Mouse (Mus musculus): ENCODE measurements around the gene Slc25a4.
"Not testable (repeated sequence)": the region's sequence is repeated elsewhere in the genome, so short reads cannot be mapped to it uniquely, and the experiment has no call there.

The Slc25a4 gene

DNA sequence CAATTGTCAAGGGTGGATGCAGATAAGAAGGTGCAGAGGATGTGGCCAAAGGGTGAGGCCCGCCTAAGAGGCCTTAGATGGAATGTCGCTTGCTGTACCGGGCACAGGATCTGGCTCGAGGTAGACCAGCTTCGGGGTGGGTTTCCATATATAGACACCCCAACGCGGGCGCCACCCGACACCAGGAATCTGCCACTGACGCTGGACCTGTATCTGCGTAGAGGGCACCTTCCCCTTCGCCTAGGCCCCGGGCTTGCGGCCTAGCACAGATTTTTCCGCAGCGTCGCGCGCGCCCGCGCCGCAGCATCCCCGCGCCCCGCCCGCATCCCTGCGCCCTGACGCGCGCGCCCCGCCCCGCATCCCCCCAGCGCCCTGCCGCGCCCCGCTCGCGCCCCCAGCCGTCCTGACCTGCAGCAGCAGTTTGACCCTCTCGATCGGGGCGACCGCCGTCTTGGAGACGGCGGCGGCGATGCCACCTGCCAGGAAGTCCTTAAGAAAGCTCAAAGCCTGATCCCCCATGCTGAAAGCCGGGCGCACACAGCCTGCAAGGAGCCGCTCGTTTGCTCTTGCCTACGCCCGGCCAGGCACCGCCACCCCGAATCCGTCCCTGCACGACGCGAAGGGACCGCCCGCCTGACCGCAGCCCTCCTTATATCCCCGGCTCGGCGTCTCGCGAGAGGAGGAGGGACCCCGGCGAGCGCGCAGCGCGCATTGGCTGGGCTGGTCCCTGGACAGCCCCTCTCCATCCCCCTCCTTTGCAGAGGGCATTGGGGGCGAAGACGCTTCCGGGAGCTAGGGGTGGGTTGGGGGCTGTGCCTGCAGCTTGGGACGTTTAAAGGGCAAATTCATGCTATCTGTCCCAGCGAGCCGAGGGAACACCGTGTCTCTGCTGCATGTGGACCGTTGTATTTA is at the start of gene Slc25a4:
Gene Slc25a4, minus strand, starts transcription at position 881 of the 912 bp plus-strand sequence.
- DNase-seq (ENCODE audit: low spot score) = peak; percentile 95

DNA sequence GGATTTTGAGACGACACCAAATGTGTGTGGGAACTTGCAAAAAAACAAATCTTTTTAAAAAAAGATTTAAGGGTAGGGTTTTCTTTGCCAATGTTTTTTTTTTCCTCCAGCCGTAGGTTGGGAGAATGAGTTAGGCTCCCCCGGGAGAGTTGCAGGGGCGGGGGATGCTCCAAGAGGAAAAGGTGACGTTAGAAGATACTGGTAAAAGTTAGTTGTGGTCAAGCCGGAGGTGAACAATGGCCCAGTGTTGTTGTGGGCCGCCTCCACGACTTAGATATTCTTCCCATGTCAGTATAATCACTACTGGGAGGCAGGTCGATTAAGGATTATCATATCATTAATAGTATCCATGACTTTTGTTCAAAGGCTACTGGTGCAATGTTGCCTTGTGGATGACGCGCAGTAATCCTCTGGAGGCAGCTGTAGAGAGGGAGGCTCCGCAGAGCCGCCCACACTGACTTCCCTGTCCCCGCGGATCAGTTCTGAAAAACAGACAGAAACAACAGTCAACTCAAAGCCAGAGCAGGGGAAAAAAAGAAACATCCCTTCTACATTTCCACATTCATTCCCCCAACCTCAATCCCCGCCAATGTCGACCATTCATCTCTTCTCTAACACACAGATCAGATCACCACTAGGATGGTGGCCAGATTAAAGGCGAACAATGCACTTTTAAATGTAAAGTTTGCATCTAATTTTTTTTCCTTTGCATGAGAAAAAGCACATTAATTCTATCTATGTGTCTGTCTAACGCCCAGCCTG is 47.0 kb upstream of the Slc25a4 start:
- no peak for DNase-seq (ENCODE audit: low spot score)

DNA sequence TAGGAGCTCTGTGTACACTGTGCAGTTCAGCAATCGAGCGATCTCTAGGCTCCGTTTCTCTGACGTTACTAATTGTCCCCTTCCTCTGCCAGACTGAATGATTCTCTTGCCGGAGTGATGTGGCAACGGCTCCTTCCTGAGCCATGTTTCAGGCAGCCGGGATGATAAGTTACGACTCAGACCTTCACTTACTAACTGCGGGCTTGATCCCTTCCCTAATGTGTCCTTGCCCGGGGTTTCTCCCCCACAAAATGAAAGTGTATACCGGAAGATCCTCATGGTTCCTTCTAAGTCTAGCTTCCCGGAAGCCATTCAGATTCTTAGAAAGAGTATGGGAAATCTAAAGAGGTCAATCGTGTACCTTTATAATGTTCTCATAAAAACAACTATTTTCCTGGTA is 41.4 kb upstream of the Slc25a4 start:
- DNase-seq (ENCODE audit: low spot score) = no peak

DNA sequence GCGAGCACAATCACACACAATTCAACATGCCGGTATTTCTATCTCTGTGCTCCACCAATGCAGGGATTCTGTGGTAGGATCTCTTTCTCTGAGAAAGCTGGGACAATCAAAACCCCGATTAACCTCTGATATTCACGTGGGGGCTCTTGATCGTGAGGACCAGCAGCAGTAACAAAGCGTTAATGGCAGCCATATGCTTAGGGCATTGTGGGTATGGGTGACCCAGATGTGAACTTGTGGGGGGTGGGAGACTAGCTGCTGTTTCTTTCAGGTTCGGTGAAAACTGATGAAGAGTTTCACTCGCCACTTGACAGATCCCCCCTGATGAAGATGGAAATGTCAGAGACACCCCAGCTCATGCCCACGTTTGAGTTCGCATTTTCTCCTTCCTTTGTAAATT is 40.5 kb upstream of the Slc25a4 start:
- no peak for DNase-seq (ENCODE audit: low spot score)

DNA sequence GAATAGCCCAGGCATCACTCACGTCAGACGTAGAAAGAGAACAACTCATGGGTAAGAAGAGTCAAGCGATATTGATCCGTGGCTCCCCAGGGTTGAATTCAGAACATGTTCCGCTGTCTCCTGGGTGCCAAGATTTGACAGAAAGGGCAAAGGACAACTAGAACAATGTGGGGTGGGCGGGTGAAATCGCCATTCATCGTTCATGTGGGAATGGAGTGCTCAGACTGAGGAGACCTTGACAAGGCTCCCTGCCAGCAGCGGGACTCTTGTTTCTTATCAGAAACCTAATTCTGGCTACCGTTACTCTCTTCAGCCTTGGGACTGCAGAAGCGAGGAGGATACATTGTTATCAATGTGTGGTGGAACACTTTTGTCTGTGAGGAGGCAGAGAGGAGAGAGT is 35.3 kb upstream of the Slc25a4 start:
- peak; percentile 56 for DNase-seq (ENCODE audit: low spot score)

DNA sequence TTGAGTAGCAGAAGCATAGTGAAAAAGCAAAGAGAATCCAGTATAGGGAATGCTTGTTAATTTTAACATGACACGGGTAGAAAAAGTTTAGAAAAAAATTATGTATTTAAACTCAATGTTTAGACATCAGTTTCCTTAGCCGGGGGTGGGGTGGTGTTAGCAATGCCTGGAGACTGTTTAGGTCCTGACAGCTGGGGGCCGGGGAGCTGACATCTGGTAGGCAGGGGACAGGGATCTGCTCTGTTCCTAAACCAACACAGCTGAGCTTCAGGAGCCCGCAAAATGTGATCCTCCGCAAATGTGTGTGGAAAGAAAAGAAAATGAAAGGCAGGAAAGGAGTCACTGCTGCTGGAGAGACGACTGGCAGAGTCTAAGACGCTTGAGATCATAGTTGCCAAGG is 31.9 kb upstream of the Slc25a4 start:
- no peak for DNase-seq (ENCODE audit: low spot score)

DNA sequence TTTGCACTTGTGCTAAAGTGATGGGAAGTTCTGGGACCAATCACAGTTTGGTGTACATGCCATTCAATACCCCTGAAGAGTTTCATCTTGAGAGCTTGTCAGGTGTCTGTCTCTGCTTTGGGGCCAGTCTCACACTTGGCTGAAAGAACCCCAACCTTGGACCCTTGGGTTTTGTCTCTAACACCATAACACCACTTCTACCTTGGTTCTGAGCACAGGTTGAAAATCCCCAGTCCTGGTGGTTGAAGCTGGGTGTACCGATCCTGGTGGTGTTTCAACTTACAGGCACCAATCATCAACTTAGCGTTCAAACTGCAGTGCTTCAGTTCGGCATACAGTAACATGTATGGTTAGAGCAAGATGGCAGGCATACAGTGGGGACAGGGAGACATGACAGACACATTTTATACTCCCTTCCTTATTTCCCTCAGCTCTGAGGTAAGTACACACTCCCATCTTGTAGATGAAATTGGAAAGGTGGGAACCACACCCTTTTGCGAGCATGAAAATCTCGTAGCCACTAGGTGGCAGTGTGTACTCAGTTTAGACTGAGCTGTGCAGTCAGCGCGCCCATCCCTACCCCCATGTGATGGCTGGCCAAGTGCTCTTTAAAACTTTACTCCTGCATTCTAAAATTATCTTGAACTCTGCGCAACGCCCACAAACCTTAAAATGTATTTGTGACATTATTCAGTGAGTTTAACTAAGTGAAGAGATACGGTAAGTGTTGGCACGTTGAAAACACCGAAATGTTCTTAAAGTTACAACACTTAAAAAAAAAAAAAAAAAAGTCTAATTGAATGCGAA is 30.7 kb upstream of the Slc25a4 start:
- peak; percentile 12 for DNase-seq (ENCODE audit: low spot score)

DNA sequence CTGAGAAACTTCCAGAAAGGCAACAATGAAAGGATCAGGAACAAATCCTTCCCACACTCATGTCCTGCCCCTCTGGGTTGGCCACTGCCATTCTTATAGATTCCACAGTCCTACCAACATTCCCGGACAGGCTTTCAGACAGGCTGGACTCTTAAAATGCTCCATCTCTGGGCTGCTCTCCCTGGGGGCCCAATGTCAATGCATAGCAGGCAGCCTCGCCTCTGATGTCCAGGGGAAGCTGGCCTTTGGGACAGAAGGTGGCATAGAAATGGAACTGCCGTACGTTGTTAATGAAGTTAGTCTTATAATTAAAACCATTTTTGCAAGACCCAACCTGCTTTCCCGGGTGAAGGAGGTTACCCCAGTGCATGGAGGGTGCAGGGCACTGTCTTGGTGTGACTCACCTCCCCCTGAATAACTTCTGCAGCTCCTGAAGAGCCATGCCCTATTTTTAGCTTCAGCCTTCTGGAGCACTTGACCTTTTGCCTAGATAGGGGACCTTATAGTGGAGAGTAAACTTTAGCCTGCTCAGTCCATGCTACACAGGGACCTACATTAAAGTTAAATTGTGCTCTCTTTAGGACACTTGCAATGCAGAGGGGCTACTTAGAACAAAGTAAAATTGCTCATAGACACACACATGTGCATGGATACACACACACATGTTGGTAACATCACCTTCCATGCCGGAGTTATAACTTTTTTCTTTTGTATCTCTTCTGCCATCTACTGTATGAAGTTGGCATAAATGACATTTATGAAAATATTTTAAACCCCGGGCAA is 25.5 kb upstream of the Slc25a4 start:
- DNase-seq (ENCODE audit: low spot score) = no peak

DNA sequence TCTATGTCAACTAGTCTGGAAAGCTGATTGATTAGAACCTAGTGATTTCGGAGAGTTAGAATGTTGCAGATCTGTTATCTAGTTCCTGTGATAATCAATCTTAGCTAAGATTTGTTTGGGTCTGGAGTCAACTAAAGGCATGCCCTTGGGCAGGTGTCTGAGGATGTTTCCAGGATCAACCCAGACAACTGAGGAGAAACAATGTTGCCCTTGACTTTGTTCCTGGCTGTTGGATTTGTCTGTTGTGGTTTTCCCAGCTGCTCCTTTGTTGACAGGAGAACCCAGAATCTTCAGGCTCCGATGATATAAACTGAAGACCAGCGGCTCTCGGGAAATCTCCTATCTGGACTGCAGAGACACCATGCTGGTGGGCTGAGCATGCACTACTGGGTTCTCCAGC is 23.7 kb upstream of the Slc25a4 start:
- no peak for DNase-seq (ENCODE audit: low spot score)

DNA sequence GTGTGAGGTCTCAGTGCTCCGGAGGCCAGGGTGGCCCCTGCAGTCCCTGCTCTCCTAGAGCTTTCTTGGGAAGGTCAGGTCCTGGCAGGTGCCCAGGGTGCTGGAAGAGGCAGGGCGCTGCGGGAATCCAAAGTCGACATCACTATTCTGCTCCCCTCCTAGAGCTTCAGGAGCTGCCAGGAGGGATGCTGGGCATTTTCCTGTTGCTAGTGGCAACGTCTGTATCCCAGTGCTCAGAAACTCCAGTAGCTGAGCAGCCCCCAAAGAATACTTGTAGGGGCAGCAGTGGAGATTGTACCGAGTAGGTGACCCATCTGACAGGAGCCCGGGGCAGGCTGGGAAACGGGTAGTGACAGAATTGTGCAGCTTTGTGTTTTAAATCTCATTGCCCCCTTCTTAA is 21.7 kb upstream of the Slc25a4 start:
- DNase-seq (ENCODE audit: low spot score) = no peak

DNA sequence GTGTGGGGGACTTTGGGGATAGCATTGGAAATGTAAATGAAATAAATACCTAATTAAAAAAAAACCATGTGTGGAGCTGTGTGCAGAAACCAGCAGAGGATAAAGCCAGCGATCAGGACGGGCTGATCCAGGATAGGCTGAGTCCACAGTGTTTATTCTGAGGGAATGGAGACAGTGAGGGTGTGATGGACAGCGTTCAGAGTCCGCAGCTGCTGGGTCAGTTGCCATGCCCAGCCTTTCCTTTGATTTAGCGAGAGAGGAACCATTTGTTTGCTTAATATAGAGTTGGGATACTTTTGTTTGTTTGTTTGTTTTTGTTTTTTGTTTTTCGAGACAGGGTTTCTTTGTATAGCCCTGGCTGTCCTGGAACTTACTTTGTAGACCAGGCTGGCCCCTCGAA is 20.9 kb upstream of the Slc25a4 start:
- DNase-seq (ENCODE audit: low spot score) = not testable (repeated sequence)

DNA sequence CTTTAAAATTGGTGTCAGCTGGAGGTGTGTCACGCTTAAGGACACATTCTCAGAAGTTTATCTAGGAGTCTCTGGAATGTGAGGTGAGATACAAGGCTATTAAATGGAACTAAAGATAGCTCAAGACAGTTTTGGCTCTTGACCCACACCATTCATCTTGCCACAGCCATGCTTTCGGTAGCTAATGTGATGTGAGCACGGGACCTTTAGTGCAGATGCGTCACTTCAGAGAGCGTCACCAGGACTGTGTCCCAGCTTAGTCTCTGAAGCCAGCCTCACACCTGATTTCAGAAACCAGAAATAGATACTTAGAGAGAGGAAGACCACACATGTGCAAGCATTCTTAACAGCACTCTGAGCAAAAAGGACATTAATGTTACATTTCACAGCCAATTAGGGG is 15.5 kb upstream of the Slc25a4 start:
- no peak for DNase-seq (ENCODE audit: low spot score)

DNA sequence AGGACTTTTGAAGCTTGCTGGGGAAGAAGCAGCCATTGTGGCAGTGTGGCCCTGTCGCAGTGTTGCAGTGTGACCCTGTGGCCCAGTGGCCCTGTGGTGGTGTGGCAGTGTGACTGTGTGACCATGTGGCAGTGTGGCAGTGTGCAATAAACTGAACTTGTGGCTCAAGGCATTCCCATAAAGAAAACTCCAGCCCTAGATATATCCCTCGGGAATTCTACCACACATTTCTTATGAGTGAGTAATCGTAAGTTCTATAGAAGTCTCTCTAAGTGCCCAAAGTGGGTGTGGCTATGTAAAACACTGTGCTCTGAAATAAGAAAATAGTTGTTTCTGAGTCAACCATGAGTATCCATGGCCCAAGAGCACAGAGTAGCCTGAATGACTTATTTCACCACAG is 14.4 kb upstream of the Slc25a4 start:
- no peak for DNase-seq (ENCODE audit: low spot score)

DNA sequence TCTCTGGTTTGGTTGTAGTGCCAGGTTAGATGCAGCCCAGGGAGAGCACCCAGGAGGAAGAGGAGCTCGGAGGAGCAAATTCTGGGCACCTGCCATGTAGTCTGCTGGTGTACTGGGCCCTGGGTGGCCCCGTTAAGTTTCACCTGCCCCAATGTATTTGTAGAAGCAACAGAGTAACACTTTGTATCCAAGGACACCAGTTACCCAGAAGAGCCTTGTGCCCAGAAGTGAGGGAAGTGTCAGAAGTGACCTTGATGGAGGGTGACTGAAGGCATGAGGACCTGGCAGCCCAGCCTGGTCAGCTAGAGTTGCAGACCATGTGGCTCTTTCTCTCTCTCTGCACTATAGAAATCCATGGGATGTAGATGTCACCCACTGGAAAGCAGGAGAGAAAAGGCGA is 9.5 kb upstream of the Slc25a4 start:
- DNase-seq (ENCODE audit: low spot score) = no peak

DNA sequence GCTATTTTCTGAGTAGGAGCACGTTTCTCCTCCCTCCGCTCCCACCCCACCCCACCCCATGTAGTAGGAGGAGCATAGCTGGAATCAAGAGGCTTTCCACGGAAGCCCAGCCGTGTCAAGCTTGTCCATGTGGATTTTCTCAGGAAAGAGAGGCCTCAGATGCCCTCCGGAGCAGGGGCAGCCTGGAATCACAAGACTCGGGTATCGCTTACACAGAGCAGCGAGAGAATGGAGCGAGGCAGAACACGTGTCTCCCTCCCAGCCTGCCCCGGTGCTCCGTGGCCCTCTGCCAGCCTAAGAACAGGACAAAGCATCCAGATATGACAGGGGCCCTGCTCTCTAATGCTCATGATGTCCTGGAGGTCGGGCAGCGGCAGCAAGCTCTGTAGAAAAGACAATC is 5.8 kb upstream of the Slc25a4 start:
- DNase-seq (ENCODE audit: low spot score) = no peak

DNA sequence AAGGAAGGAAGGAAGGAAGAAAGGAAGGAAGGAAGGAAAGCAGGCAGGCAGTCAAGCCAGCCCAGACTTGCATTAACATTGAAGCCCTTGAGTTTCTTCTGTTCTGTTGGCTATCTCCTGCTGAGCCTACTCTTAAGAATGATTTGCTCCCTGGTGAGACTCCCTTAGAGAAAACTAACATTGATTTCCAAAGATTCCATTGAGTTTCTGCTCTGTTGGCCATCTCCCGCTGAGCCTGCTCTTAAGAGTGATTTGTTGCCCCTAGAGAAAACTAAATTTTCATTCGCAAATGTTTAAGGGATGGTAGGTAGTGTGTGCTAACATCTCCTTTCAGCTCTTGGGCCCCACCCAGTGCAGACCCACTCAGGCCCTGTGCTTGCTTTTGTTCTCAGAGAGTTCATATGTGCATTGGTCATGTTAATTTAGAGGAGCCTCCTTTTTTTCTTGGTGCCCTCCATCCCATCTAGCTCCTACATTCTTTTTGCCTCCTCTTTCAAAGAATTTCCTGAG is 2.9 kb upstream of the Slc25a4 start:
- DNase-seq (ENCODE audit: low spot score) = no peak

DNA sequence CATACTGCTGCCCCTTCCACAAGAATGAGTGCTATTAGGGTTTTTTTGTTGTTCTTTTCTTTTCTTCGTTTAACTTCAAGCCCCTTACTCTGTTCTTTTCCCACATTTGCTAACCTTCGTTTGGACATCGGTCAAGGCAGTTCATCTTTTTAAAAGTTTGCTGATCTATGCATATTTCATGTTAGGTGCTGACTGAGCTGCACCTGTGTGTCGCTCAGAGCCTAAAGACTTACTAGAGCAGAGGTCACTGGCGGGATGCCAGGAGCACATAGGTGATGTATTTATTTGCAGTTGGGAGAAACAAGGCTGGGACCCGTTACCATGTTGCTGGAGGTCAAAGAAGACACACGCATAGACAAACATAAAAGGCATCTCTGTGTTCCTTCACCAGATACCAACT is 1.1 kb upstream of the Slc25a4 start:
- DNase-seq (ENCODE audit: low spot score) = no peak

DNA sequence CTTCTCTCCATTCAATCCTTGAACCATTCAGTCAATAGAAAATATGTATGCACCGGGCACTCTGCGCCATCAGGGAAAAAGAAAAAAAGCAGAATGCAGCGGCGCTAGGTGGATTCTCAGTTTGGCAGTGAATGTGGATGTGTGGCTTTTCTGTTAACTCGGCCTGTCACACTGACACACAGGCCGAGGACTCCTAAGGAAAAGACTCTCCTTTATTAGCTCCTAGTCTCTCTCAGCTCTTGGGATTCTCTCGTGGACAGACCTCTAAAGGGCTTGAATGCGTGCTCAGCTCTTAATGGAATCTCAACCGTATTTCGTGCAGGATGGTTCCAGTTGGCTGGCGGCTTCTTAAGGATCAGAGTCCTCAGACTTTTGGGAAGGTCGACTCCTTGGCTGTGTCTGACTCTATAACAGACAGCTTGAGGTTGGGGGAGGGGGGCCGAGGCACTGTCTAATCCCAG is 557 bp upstream of the Slc25a4 start:
- no peak for DNase-seq (ENCODE audit: low spot score)

DNA sequence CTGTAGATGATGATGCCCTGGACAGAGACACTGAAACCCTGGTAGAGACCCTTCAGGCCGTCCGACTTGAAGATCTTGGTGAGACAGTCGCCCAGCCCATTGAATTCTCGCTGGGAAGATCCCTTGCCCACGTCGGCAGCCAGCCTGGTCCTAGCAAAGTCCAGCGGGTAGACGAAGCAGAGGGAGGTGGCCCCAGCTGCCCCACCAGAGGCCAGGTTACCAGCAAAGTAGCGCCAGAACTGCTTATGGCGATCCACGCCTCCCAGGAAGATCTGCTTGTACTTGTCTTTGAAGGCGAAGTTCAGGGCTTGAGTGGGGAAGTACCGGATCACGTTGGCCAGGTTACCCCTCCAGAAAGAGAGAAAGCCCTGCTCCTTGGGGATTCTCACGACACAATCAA is 2.0 kb downstream of the Slc25a4 start:
- DNase-seq (ENCODE audit: low spot score) = no peak

DNA sequence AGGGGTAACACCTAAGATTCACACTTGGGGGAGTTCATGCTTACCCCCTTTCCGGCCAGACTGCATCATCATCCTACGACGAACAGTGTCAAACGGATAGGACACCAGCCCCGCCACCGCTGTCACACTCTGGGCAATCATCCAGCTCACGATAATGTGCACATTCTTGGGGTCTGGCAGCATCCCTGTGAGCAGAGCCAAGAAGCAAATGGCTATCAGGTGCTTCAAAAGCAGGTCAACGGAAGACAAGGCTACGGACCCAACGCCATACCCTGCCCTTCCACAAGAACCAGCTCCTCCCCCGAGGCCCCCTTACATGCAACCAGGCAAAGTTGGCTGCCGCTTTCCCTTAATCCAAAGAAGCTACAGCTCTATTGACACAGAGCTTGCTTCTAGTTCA is 2.7 kb downstream of the Slc25a4 start:
- no peak for DNase-seq (ENCODE audit: low spot score)

DNA sequence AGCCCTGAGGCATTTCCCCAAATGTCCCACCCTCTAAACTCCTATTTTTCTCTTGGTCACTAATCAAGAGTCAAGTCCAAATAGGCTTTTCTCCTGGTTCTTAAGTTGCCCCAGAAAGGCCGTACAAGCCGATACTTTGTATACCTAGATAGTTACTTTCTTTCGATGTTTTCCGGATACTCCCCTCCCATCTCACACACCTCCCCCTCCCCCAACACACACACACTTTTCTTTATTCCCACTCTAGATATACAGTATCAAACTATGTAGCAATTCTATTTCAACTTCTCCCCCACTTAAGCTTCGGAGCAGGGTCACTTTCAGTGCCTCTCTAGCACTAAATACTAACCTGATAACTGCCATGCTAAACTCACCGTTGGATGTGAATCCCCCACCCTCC is 5.0 kb downstream of the Slc25a4 start:
- no peak for DNase-seq (ENCODE audit: low spot score)
